Mouse (Mus musculus): Measurements from ENCODE around the gene Elp5.

GRCm38 (mm10) chr11:69984431-69984830, 2.1 kb upstream of the Elp5 start:
- TF ChIP-seq TAL1 (IDR thresholded peaks at IDR 0.05; ENCODE audit: low read length) (no peak), GATA1 (IDR thresholded peaks at IDR 0.05; ENCODE audit: low read length) (no peak)
